Mouse (Mus musculus) WW6 (cell line): ENCODE data around the gene Banp.

ENCODE experiments used
- DNase-seq: peaks from one replicate; pipeline ENCODE4 v3.0.0-alpha.2; 2013; ENCODE audit warnings: low read depth, low spot score

The Banp gene

GRCm38 (mm10) chr8:121949222-121949800, at the start of gene Banp:
Gene Banp, plus strand, starts transcription at chr8:121949750.
- DNase-seq = no peak

- DNase-seq = no peak
These were observed 47.9 kb upstream of the Banp start for GRCm38 (mm10) chr8:121901498-121902236.

GRCm38 (mm10) chr8:121903977-121904376, 45.6 kb upstream of the Banp start:
- DNase-seq = no peak

GRCm38 (mm10) chr8:121904999-121905398, 44.6 kb upstream of the Banp start:
- DNase-seq = no peak

GRCm38 (mm10) chr8:121905420-121905819, 44.1 kb upstream of the Banp start:
- no peak for DNase-seq

GRCm38 (mm10) chr8:121905864-121906263, 43.7 kb upstream of the Banp start:
- DNase-seq = no peak

- no peak for DNase-seq
These were observed 42.7 kb upstream of the Banp start for GRCm38 (mm10) chr8:121906542-121907512.

GRCm38 (mm10) chr8:121907587-121908248, 41.8 kb upstream of the Banp start, which contains the start of gene Slc7a5:
Gene Slc7a5, minus strand, starts transcription at chr8:121907694.
- DNase-seq = peak; percentile 96

- DNase-seq = no peak
These were observed 41.0 kb upstream of the Banp start for GRCm38 (mm10) chr8:121908378-121909147.

- DNase-seq = no peak
These were observed 40.4 kb upstream of the Banp start for GRCm38 (mm10) chr8:121909148-121909541.

GRCm38 (mm10) chr8:121909663-121910062, 39.9 kb upstream of the Banp start:
- DNase-seq = no peak

- DNase-seq = no peak
These were observed 38.1 kb upstream of the Banp start for GRCm38 (mm10) chr8:121911400-121911799.

- no peak for DNase-seq
These were observed 37.6 kb upstream of the Banp start for GRCm38 (mm10) chr8:121911987-121912386.

- no peak for DNase-seq
These were observed 36.7 kb upstream of the Banp start for GRCm38 (mm10) chr8:121912831-121913230.

GRCm38 (mm10) chr8:121913378-121913777, 36.2 kb upstream of the Banp start:
- no peak for DNase-seq

- no peak for DNase-seq
These were observed 30.4 kb upstream of the Banp start for GRCm38 (mm10) chr8:121919158-121919557.

GRCm38 (mm10) chr8:121919731-121920130, 29.8 kb upstream of the Banp start:
- DNase-seq = no peak

- DNase-seq = no peak
These were observed 28.0 kb upstream of the Banp start for GRCm38 (mm10) chr8:121921582-121921981.

GRCm38 (mm10) chr8:121922101-121922500, 27.4 kb upstream of the Banp start:
- no peak for DNase-seq

GRCm38 (mm10) chr8:121924681-121925080, 24.9 kb upstream of the Banp start:
- DNase-seq = no peak

GRCm38 (mm10) chr8:121925624-121926023, 23.9 kb upstream of the Banp start:
- DNase-seq = peak; percentile 86
